Mouse (Mus musculus): ENCODE measurements at regions not wholly inside any gene's neighbourhood (a gene's known extent, or its start where the extent isn't known, plus 50 kb on each side); places are given as distances from the start of the nearest gene placed in this dataset.

GRCm38 (mm10) chr7:129727559-129727958 is 135.9 kb downstream of the Wdr11 start:
- TF ChIP-seq CTCF (IDR thresholded peaks at IDR 0.05; ENCODE audit: extremely low read depth, insufficient read depth, low read length) (no peak), POLR2A (IDR thresholded peaks at IDR 0.05; ENCODE audit: extremely low read depth, insufficient read depth, low read length) (no peak)

Measured in cortical plate, adult 2 months (tissue).